ENCODE assay signal across 19 mouse cellular contexts in genomic region chr5:64521401-64521800, GRCm38 (mm10).
A peak's percentile ranks its signal among the peaks of the same experiment; 100 is the strongest.
DNase-seq lines count a peak whose midpoint lies in the region; ATAC-seq lines count a peak whose summit lies in the region.
"Had no signal": no experiment of that assay in that cellular context is flagged by ENCODE, and none has a peak within 500 bp of the region (broad histone marks: within the 10 kb centered on the region; RNA-seq: fewer than 3 reads in every experiment).

No protein-coding gene starts in this region.

- 72% methylated on average over 6 of the region's 6 CpGs for WGBS in liver, embryonic 15.5 days (ENCODE audit: insufficient replicate concordance)
- 82% methylated on average over 6 of the region's 6 CpGs for WGBS in liver, embryonic 11.5 days
- WGBS in embryonic facial prominence, embryonic 15.5 days, result 45% methylated on average over 6 of the region's 6 CpGs
- WGBS in heart, embryonic 11.5 days (ENCODE audit: insufficient replicate concordance), result 76% methylated on average over 6 of the region's 6 CpGs

- H3K27me3 ChIP-seq in liver, embryonic 15.5 days, result no peaks in the 10 kb centered on the region
- H3K27me3 ChIP-seq in liver, embryonic 11.5 days (replicated peaks; ENCODE audit: control insufficient read depth, insufficient read depth, low read length), result no peaks in the 10 kb centered on the region
- no peaks in the 10 kb centered on the region for H3K27me3 ChIP-seq in embryonic facial prominence, embryonic 15.5 days
- H3K27me3 ChIP-seq in heart, embryonic 11.5 days (ENCODE audit: control insufficient read depth, insufficient read depth, low read length), result no peaks in the 10 kb centered on the region
- H3K27me3 ChIP-seq: forebrain, embryonic 12.5 days; hindbrain, embryonic 12.5 days had no signal

- H3K4me1 ChIP-seq in liver, embryonic 15.5 days (replicated peaks), result peaks cover 5% of the 10 kb centered on the region
- no peaks in the 10 kb centered on the region for H3K4me1 ChIP-seq in liver, embryonic 11.5 days (replicated peaks; ENCODE audit: control insufficient read depth, insufficient read depth, low read length)
- H3K4me1 ChIP-seq in embryonic facial prominence, embryonic 15.5 days, result peaks cover 19% of the 10 kb centered on the region
- no peaks in the 10 kb centered on the region for H3K4me1 ChIP-seq in heart, embryonic 11.5 days (ENCODE audit: control insufficient read depth, insufficient read depth, low read length)
- H3K4me1 ChIP-seq: forebrain, embryonic 12.5 days had no signal

- H3K36me3 ChIP-seq in liver, embryonic 15.5 days (replicated peaks), result no peaks in the 10 kb centered on the region
- no peaks in the 10 kb centered on the region for H3K36me3 ChIP-seq in liver, embryonic 11.5 days (ENCODE audit: control insufficient read depth, insufficient read depth, low read length)
- no peaks in the 10 kb centered on the region for H3K36me3 ChIP-seq in embryonic facial prominence, embryonic 15.5 days
- no peaks in the 10 kb centered on the region for H3K36me3 ChIP-seq in heart, embryonic 11.5 days (ENCODE audit: control insufficient read depth, insufficient read depth, low read length)
- H3K36me3 ChIP-seq: forebrain, embryonic 12.5 days; G1E; hindbrain, embryonic 12.5 days had no signal

- H3K9me3 ChIP-seq in liver, embryonic 15.5 days (replicated peaks), result no peaks in the 10 kb centered on the region
- no peaks in the 10 kb centered on the region for H3K9me3 ChIP-seq in liver, embryonic 11.5 days (ENCODE audit: control insufficient read depth, low read length)
- H3K9me3 ChIP-seq in embryonic facial prominence, embryonic 15.5 days (replicated peaks), result no peaks in the 10 kb centered on the region
- no peaks in the 10 kb centered on the region for H3K9me3 ChIP-seq in heart, embryonic 11.5 days (replicated peaks; ENCODE audit: control insufficient read depth, low read length)
- H3K9me3 ChIP-seq: forebrain, embryonic 12.5 days; G1E; hindbrain, embryonic 12.5 days had no signal

- no peak for DNase-seq in liver, embryonic 11.5 days (ENCODE audit: low spot score)
- DNase-seq in NIH3T3 (ENCODE audit: low read depth), result peak; percentile 20
- DNase-seq in gastrocnemius, adult 18-20 months (ENCODE audit: low spot score), result no peak
- DNase-seq: adrenal gland, postnatal 14 days; B cell, adult 2 months; cerebellum, adult 11-12 months; cerebellum, adult 9-10 months; cerebellum, postnatal 36 days; gastrocnemius, postnatal 14 days; heart, postnatal 10 days had no signal

- no peak overlapping the region for H3K4me2 ChIP-seq in liver, embryonic 15.5 days
- H3K4me2 ChIP-seq in liver, embryonic 11.5 days, result no peak overlapping the region
- no peak overlapping the region for H3K4me2 ChIP-seq in embryonic facial prominence, embryonic 15.5 days (replicated peaks)
- H3K4me2 ChIP-seq in heart, embryonic 11.5 days, result no peak overlapping the region
- H3K4me2 ChIP-seq: forebrain, embryonic 12.5 days; hindbrain, embryonic 12.5 days had no signal

- no peak overlapping the region for H3K4me3 ChIP-seq in liver, embryonic 15.5 days (replicated peaks)
- H3K4me3 ChIP-seq in liver, embryonic 11.5 days (ENCODE audit: low read depth, low read length), result no peak overlapping the region
- no peak overlapping the region for H3K4me3 ChIP-seq in embryonic facial prominence, embryonic 15.5 days (replicated peaks)
- H3K4me3 ChIP-seq in heart, embryonic 11.5 days (ENCODE audit: low read depth, low read length), result no peak overlapping the region
- H3K4me3 ChIP-seq: forebrain, embryonic 12.5 days; hindbrain, embryonic 12.5 days had no signal

- ATAC-seq in liver, embryonic 15.5 days (ENCODE audit: insufficient read depth), result no peak
- no peak for ATAC-seq in liver, embryonic 11.5 days (replicated peaks; ENCODE audit: low FRiP score)
- ATAC-seq in embryonic facial prominence, embryonic 15.5 days (ENCODE audit: insufficient number of reproducible peaks, low FRiP score, low TSS enrichment, low read depth), result no peak
- ATAC-seq in heart, embryonic 11.5 days (replicated peaks; ENCODE audit: insufficient number of reproducible peaks, low FRiP score, low TSS enrichment), result no peak
- ATAC-seq: CD4-positive, CD25-positive, alpha-beta regulatory T cell, adult 4 months; forebrain, embryonic 16.5 days; hindbrain, postnatal 0 days had no signal

- H3K27ac ChIP-seq in liver, embryonic 15.5 days (replicated peaks), result 0 out of 2 replicates have a peak overlapping the region, but pooled peaks have one; percentile 11
- no peak overlapping the region for H3K27ac ChIP-seq in liver, embryonic 11.5 days (ENCODE audit: low read depth, low read length)
- H3K27ac ChIP-seq in embryonic facial prominence, embryonic 15.5 days (replicated peaks), result peak overlapping the region; percentile 51; the same call in 1 of the 2 replicates
- H3K27ac ChIP-seq in heart, embryonic 11.5 days (ENCODE audit: low read depth, low read length), result no peak overlapping the region
- H3K27ac ChIP-seq: forebrain, embryonic 12.5 days; hindbrain, embryonic 12.5 days; hindbrain, postnatal 0 days had no signal

- no peak overlapping the region for H3K9ac ChIP-seq in liver, embryonic 15.5 days
- H3K9ac ChIP-seq in liver, embryonic 11.5 days (ENCODE audit: low read depth, low read length), result no peak overlapping the region
- no peak overlapping the region for H3K9ac ChIP-seq in embryonic facial prominence, embryonic 15.5 days
- no peak overlapping the region for H3K9ac ChIP-seq in heart, embryonic 11.5 days (ENCODE audit: low read depth, low read length)
- H3K9ac ChIP-seq: forebrain, embryonic 12.5 days; hindbrain, embryonic 12.5 days had no signal

Comparison
In these comparisons a context has a peak if more than half of its experiments do, and no peak if none do; other contexts are left out.
1. H3K27ac ChIP-seq: peak in liver, embryonic 15.5 days (single experiment) and embryonic facial prominence, embryonic 15.5 days (single experiment); none in liver, embryonic 11.5 days (single experiment) and heart, embryonic 11.5 days (single experiment).